Mouse (Mus musculus) hindbrain, embryonic 11.5 days (tissue): ENCODE results near the gene Klf3. TPM values are rescaled to one million over a fixed set of nuclear protein-coding genes. Genes with fewer than 3 reads are reported as not detected.
A peak's percentile ranks its signal among the peaks of the same experiment; 100 is the strongest.

Experiments
- ATAC-seq: fragments of 200-750 bp; cut with Nextera tagmentation; 2 replicates; pipeline ENCODE4 v1.8.0; 2017; ENCODE audit warnings: mild to moderate bottlenecking, moderate TSS enrichment, moderate library complexity; ENCODE audit not compliant: low FRiP score
- DNase-seq: peaks from one replicate; pipeline ENCODE4 v3.0.0-alpha.2; 2015; ENCODE audit warnings: low spot score
- H3K27ac ChIP-seq: fragments of 300-500 bp; sonication (generic); 2 replicates; pipeline ENCODE4 v1.5.1; 2014; ENCODE audit warnings: mild to moderate bottlenecking, low read depth, low read length
- H3K27me3 ChIP-seq: fragments of 300-500 bp; sonication (generic); 2 replicates; pipeline ENCODE4 v1.6.1; 2014; ENCODE audit warnings: mild to moderate bottlenecking, low read length, moderate library complexity, mixed read lengths; ENCODE audit not compliant: control insufficient read depth, insufficient read depth
- H3K36me3 ChIP-seq: fragments of 300-500 bp; sonication (generic); 2 replicates; pipeline ENCODE4 v1.6.1; 2014; ENCODE audit warnings: mild to moderate bottlenecking, low read length, moderate library complexity, mixed read lengths; ENCODE audit not compliant: control insufficient read depth, insufficient read depth
- H3K4me1 ChIP-seq: fragments of 300-500 bp; sonication (generic); replicated peaks from 2 replicates; pipeline ENCODE4 v1.6.1; 2014; ENCODE audit warnings: low read length, mixed read lengths; ENCODE audit not compliant: control insufficient read depth, insufficient read depth
- H3K4me2 ChIP-seq: fragments of 300-500 bp; sonication (generic); replicated peaks from 2 replicates; pipeline ENCODE4 v1.6.1; 2014; ENCODE audit warnings: mild to moderate bottlenecking, low read depth, low read length
- H3K4me3 ChIP-seq: fragments of 300-500 bp; sonication (generic); 2 replicates; pipeline ENCODE4 v1.5.1; 2014; ENCODE audit warnings: low read depth, low read length
- H3K9ac ChIP-seq: fragments of 300-500 bp; sonication (generic); 2 replicates; pipeline ENCODE4 v1.6.1; 2014; ENCODE audit warnings: low read depth, low read length
- H3K9me3 ChIP-seq: fragments of 300-500 bp; sonication (generic); 2 replicates; pipeline ENCODE4 v1.6.1; 2016; ENCODE audit warnings: low read length; ENCODE audit not compliant: control insufficient read depth
- WGBS: fragments of 180-500 bp; shearing (Covaris S2); extraction: QIAGEN DNeasy Blood & Tissue Kit; methylation state at CpG from one replicate; pipeline ENCODE4 v1.1.7; 2014; 5-methylcytosine and 5-hydroxymethylcytosine counted together
- polyA plus RNA-seq: library from polyadenylated mRNA; unstranded; fragments of >200 nt; fragmentation: Nextera tagmentation; extraction: Ambion mirVana; gene quantifications from 2 replicates; pipeline ENCODE4 v1.2.1, GENCODE M21; 2014

The Klf3 gene
- polyA plus RNA-seq, 1 experiment from 2014 or later: 47.2 TPM

GRCm38 (mm10) chr5:64807159-64807558 lies 4.0 kb downstream of the Klf3 start:
- H3K9me3 ChIP-seq: no peaks in the 10 kb centered on the region
- ATAC-seq: no peak
- 67% methylated on average over 3 of the region's 3 CpGs for WGBS
- H3K27ac ChIP-seq: no peak overlapping the region
- H3K36me3 ChIP-seq: no peaks in the 10 kb centered on the region
- peaks cover 11% of the 10 kb centered on the region for H3K4me1 ChIP-seq
- H3K4me2 ChIP-seq: no peak overlapping the region
- no peak for DNase-seq
- no peak overlapping the region for H3K4me3 ChIP-seq
- H3K9ac ChIP-seq: no peak overlapping the region
- no peaks in the 10 kb centered on the region for H3K27me3 ChIP-seq

GRCm38 (mm10) chr5:64807603-64808002 lies 4.4 kb downstream of the Klf3 start:
- Histone ChIP-seq H3K27ac (no peak overlapping the region), H3K4me3 (no peak overlapping the region), H3K36me3 (no peaks in the 10 kb centered on the region), H3K9ac (no peak overlapping the region), H3K27me3 (no peaks in the 10 kb centered on the region), H3K4me1 (peaks cover 15% of the 10 kb centered on the region), H3K4me2 (no peak overlapping the region), H3K9me3 (no peaks in the 10 kb centered on the region)
- DNase-seq (no peak), ATAC-seq (no peak)
- 69% methylated on average over 4 of the region's 4 CpGs for WGBS

- DNase-seq: no peak
- no peak for ATAC-seq
- Histone ChIP-seq H3K9me3 (no peaks in the 10 kb centered on the region), H3K27ac (peak overlapping the region; percentile 51; the same call in 1 of the 2 replicates), H3K4me2 (peak overlapping the region; percentile 11; the same call in 1 of the 2 replicates), H3K36me3 (no peaks in the 10 kb centered on the region), H3K4me3 (no peak overlapping the region), H3K4me1 (peaks cover 19% of the 10 kb centered on the region), H3K9ac (no peak overlapping the region), H3K27me3 (no peaks in the 10 kb centered on the region)
- WGBS: 70% methylated on average over 24 of the region's 24 CpGs
These were observed 5.2 kb downstream of the Klf3 start for GRCm38 (mm10) chr5:64808106-64809010.

- no peak overlapping the region for H3K27ac ChIP-seq
- WGBS: 91% methylated on average over 7 of the region's 7 CpGs
- no peak for DNase-seq
These were observed 6.1 kb downstream of the Klf3 start for GRCm38 (mm10) chr5:64809257-64809656.

GRCm38 (mm10) chr5:64809864-64810263 lies 6.7 kb downstream of the Klf3 start:
- no peak overlapping the region for H3K4me3 ChIP-seq
- H3K9me3 ChIP-seq: no peaks in the 10 kb centered on the region
- DNase-seq (no peak), ATAC-seq (no peak)
- H3K27me3 ChIP-seq: no peaks in the 10 kb centered on the region
- H3K36me3 ChIP-seq: no peaks in the 10 kb centered on the region
- H3K9ac ChIP-seq: no peak overlapping the region
- 0 out of 2 replicates have a peak overlapping the region, but pooled peaks have one; percentile 42 for H3K27ac ChIP-seq
- no peak overlapping the region for H3K4me2 ChIP-seq
- peaks cover 19% of the 10 kb centered on the region for H3K4me1 ChIP-seq
- 86% methylated on average over 11 of the region's 11 CpGs for WGBS

More at GRCm38 (mm10) chr5:64809257-64809656, 6.1 kb downstream of the Klf3 start:
- H3K4me3 ChIP-seq: no peak overlapping the region
- no peak overlapping the region for H3K9ac ChIP-seq
- H3K4me2 ChIP-seq: no peak overlapping the region
- H3K36me3 ChIP-seq: no peaks in the 10 kb centered on the region
- H3K9me3 ChIP-seq: no peaks in the 10 kb centered on the region
- H3K4me1 ChIP-seq: peaks cover 19% of the 10 kb centered on the region
- H3K27me3 ChIP-seq: no peaks in the 10 kb centered on the region
- no peak for ATAC-seq

GRCm38 (mm10) chr5:64810860-64811499 lies 7.8 kb downstream of the Klf3 start:
- Histone ChIP-seq H3K4me1 (peaks cover 19% of the 10 kb centered on the region), H3K4me3 (no peak overlapping the region; the same call in 1 of the 2 replicates), H3K27me3 (no peaks in the 10 kb centered on the region), H3K36me3 (no peaks in the 10 kb centered on the region), H3K9ac (0 out of 2 replicates have a peak overlapping the region, but pooled peaks have one; percentile 27), H3K4me2 (peak overlapping the region; percentile 24), H3K9me3 (no peaks in the 10 kb centered on the region), H3K27ac (peak overlapping the region; percentile 83)
- ATAC-seq: peak; percentile 84
- peak; percentile 63 for DNase-seq
- WGBS: 0% methylated on average over 7 of the region's 9 CpGs

- H3K27ac ChIP-seq: peak overlapping the region; percentile 83
- peaks cover 16% of the 10 kb centered on the region for H3K4me1 ChIP-seq
- H3K4me2 ChIP-seq: peak overlapping the region; percentile 24
- 4% methylated on average over 13 of the region's 14 CpGs for WGBS
- H3K27me3 ChIP-seq: no peaks in the 10 kb centered on the region
- DNase-seq (peak; percentile 46), ATAC-seq (peak; percentile 36)
- H3K9ac ChIP-seq: 0 out of 2 replicates have a peak overlapping the region, but pooled peaks have one; percentile 27
- H3K36me3 ChIP-seq: no peaks in the 10 kb centered on the region
- H3K9me3 ChIP-seq: no peaks in the 10 kb centered on the region
- no peak overlapping the region; the same call in 1 of the 2 replicates for H3K4me3 ChIP-seq
These were observed 8.4 kb downstream of the Klf3 start for GRCm38 (mm10) chr5:64811500-64812123.

GRCm38 (mm10) chr5:64812124-64812982 lies 9.2 kb downstream of the Klf3 start:
- Histone ChIP-seq H3K4me3 (no peak overlapping the region), H3K9ac (peak overlapping the region; percentile 28; the same call in 1 of the 2 replicates), H3K36me3 (no peaks in the 10 kb centered on the region), H3K27ac (peak overlapping the region; percentile 83), H3K9me3 (no peaks in the 10 kb centered on the region), H3K4me2 (peak overlapping the region; percentile 24; the same call in 1 of the 2 replicates), H3K4me1 (peaks cover 16% of the 10 kb centered on the region), H3K27me3 (no peaks in the 10 kb centered on the region)
- 19% methylated on average over 22 of the region's 22 CpGs for WGBS
- DNase-seq: peak; percentile 29
- no peak for ATAC-seq
